Mouse (Mus musculus): ENCODE data around the gene Gucd1.

DNA sequence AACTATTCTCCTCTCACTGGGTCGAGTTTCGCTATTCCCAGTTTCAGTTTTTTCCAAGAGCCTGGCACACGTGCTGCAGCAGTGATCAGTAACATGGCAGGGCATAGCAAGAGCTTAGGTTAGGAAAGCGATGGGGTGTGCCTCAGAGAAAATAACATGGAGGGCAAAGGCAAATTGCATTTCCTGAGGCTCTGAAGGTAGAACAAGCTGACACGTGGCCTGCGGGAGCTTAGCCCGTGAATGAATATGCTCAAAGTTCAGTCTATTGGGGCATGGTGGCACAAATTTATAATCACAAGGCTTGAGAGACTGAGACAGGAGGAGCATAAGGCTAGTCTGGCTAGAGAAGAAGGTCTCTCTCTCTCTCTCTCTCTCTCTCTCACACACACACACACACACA is 5.0 kb downstream of the Gucd1 start:
- TF ChIP-seq POLR2A (IDR thresholded peaks at IDR 0.05; ENCODE audit: borderline replicate concordance, control insufficient read depth, low read depth, low read length) = no peak
- TF ChIP-seq CTCF (IDR thresholded peaks at IDR 0.05; ENCODE audit: control insufficient read depth, insufficient read depth, low read length) = no peak
